Mouse (Mus musculus): Measurements from ENCODE around the gene Rps11.
A peak's percentile ranks its signal among the peaks of the same experiment; 100 is the strongest.
"Not testable (repeated sequence)": the region's sequence is repeated elsewhere in the genome, so short reads cannot be mapped to it uniquely, and the experiment has no call there.

The Rps11 gene

DNA sequence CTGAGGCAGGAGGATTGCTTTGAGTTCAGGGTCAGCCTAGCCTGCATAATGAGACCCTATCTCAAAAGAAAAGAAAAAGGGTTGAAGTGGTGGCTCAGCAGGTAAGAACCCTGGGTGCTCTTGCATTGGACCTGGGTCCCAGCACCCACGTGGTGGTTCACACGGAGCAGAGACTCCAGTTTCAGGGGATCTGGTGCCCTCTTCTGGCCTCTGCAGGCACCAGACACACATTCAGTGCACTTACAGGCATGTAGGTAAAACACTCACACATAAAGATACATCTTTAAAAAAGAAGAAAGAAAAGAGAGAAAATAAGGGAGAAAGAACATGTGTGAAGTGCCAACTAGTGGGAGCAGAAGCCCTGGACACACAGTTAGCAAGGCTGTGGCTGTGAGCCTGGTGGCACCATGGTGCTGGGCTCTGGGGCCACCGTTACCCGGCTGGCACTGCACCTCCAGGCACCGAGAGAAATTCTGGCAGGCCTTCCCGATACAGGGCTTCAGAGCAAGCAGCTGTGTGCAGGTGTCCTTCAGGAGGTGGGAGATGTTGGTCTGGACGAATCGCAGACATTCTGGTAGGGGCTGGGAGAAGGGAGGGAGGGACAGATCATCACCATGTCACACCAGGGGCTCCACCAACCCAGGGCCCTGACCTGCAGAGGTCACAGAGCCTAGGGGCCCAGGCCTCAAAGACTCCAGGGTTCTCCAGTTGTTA is 9.4 kb upstream of the Rps11 start:
- no peak for DNase-seq (ENCODE audit: low read depth)

DNA sequence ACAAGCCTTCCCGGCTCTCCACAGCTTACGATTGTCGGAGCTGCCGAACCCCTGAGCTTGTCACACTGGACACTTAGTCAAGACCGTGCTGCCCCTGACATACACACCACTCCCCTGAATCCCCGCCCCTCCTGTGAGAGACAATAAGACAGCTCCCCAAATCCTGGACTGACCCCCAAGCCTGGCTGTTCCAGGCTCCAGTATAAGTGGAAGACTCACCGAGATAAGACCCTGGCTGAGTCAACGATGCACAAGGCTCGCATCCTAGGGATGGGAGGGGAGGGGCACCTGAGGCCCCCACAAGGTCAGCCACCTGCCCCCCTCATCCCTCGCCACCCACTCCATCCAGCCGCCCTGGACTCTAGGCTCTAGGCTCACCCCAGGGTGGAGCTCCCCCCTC is 7.6 kb upstream of the Rps11 start:
- DNase-seq (ENCODE audit: low read depth): no peak

DNA sequence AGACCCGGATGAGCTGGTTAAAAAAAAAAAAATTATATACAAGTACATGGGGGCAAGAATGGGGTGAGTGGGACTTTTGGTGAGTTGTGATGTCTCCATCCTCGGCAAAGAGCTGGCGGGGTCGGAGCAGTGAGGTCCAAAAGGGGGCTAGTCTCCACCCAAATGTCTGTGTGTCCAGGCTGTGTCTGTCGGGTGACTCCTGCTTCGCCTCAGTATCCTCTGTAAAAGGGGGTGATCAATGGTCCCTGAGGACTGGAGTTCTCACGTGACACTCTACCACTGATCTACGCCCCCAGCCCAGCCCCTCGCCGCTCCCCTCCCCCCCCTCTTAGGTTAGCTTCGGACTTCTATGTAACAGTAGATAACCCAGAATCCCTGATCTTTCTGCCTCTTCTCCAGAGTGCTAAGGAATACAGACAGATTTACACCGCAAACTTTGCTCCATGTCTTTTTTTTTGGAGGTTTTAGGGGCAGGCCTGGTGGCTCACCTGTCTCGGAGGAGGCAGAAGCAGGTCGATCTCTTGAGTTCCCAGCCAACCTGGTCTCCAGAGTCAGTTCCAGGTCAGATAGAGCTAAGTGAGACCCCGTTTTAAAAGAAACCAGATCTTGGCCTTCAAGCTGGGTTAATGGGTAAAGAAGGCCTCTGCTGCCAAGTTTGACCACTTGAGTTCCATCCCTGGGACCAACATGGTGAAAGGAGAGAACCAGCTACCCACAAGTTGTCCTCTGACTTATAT is 5.7 kb upstream of the Rps11 start:
- DNase-seq (ENCODE audit: low read depth): no peak

DNA sequence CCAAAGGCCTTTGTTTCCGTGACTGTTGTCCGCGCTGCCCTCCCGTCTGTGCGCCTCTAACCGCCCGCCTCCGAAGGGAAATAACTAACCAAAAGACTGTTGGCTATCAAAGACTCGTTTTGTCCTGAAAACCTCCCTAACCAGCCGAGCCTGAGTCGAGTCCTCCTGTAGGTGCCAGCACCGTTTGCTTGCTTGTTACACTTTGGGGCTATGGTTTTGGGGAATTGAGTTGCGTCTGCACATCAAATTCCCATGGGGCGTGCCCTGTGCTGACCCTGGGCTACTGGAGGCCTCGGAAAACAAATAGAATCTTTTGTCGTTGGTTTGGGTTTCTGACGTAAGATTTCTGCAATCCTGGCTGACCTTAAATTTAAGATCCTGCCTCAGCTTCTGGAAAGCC is 5.1 kb upstream of the Rps11 start:
- DNase-seq (ENCODE audit: low read depth): no peak

DNA sequence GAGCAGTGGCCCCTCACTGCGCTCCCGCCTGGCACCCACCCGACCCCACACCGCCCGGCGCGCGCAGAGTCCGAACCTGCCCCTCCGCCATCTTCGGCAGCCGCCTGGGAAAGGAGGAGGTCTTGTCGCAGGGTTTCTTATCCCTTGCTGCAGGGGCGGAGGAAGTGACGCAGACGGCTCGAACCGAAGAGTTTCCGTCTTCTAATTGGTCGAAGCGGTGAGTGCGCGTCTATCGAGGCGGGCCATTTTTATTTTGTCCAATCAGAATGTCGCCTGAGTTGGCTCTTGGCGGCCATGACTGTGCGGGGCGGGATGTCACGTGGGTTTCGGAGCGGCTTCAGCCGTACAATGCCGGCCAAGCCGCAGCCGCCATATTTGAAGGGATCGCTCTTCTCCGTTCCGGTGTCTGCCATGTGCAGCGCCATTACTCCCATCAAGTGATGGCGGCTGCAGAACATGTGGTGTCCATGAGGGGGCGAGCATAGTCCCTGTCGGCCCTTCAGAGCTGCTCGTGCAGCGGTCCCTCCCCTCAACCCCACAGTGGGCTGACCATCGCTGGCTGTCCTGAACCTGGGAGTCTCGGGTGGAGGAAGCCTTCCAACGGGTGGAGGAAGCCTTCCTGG is 4.5 kb upstream of the Rps11 start, which contains the start of gene Rpl13a:
Gene Rpl13a (minus strand): TSS at position 138 of the 623 bp plus-strand sequence.
- DNase-seq (ENCODE audit: low read depth): peak; percentile 99

DNA sequence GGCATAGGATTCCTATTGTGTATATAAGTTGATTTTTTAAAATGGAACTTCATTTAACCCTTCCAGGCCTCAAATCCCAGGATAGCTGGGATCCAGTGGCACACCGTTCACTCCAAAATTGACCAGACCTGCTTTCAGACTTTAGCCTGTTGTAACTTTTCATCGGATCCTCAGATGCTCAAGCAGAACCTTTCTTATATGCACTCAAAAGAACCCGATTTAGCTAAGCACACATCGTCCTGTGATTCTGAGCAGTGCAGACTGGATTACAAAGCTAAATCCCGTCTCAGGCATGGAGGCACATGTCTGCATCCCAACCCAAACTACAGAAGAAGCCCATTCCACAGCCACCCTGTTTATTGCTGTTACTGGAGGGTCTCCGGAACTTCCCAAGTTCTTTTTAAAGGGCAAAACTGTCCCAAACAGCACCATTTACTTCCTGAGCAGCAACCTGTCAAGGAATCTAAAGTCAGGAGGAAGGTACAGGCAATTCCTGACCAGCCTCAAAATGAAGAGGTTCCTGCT is 3.5 kb upstream of the Rps11 start:
- DNase-seq (ENCODE audit: low read depth): no peak

DNA sequence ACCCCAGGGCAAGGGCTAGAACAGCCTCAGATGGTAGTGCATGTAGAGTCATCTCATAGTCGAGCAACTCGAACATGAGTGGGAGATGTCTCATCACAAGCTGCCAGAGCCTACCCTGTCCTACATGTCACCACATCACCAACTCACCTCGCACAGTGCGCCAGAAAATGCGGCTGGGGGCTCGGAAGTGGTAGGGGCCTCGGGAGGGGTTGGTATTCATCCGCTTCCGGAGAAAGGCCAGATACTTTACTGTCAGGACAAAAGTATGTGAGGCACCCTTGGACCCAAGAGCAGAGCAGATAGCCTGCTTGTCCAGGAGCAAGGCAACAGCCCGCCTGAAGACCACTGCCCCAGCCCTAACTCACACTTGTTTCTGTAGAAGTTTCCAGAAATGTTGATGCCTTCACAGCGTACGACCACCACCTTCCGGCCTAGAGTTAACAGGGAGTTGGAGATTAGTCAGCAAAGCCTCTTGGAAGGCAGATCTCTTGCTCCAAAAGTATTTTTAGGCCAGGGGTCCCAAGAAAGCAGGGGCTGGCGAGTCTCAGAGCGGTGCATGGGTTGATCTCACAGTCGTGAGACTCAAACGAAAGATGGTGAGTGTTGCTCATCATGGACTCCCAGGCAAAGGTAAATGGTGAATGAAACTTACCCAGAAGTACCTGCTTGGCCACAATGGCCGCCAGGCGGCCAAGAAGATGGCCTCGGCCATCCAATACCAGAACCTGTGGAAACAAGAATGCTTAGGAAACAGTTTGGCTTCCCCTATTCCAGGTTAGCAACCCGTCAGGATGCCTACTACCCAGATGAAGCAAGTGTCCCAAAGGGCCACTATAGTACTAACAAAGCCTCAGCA is 2.8 kb upstream of the Rps11 start:
- DNase-seq (ENCODE audit: low read depth): no peak

DNA sequence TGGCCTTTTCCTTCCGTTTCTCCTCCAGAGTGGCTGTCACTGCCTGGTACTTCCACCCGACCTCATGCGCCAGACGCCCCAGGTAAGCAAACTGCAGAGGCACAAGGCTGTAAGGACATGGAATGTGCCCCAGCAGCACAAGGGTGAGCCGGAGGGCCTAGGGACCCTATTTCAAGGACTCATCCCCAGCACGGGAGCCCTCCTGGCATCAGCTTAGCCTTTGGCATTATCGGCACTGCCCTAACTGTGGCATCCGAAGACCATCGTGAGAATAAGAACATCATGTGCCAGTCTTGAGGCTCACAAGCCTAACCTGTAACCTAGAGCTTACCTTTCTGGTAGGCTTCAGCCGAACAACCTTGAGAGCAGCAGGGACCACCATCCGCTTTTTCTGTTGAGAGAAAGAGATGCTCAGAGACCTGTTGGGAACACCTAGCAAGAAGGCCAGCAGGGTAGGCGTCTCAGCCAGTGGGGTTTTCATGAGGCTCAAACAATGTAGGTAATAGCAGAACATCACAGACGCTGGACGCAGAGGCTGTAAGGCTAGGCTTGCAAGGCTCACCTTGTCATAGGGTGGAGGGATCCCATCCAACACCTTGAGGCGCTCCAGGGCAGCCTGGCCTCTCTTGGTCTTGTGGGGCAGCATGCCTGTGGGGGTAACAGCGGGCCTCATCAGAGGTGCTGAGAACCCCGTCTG is 2.1 kb upstream of the Rps11 start:
- no peak for DNase-seq (ENCODE audit: low read depth)

DNA sequence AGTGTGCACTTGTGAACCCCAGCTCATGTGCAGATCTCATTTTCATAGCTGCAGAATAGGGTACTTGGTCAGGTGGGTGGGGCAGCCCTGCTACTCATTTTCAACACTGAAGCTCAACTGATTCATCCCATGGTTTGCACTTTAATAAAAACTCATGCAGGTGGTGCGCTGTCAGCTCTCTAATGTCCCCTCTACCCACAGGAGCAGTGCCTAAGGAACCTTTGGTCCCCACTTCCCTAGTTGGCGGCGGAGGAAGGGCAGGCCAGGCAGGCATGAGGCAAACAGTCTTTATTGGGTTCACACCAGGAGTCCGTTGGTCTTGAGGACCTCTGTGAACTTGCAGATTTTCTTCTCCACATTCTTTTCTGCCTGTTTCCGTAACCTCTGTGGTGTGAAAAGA is 1.4 kb upstream of the Rps11 start:
- not testable (repeated sequence) for DNase-seq (ENCODE audit: low read depth)

DNA sequence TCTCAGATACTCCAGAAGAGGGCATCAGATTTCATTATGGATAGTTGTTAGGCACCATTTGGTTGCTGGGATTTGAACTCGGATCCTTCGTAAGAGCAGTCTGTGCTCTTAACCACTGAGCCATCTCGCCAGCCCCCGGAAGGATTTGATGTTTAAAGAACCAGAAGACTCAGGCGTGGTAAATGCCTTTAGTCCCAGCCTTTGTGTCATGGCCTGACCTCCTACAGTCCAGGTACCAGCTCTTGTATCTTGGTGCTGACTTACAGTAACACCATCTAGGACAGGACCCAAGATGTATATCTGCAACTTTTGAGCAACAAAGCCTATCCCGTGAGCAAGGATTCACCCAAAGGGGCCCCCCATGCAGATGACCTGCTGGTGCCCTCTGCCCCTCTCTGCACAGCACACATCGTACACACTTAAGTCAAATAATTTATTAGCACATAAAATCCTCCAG is 933 bp upstream of the Rps11 start:
- no peak for DNase-seq (ENCODE audit: low read depth)

DNA sequence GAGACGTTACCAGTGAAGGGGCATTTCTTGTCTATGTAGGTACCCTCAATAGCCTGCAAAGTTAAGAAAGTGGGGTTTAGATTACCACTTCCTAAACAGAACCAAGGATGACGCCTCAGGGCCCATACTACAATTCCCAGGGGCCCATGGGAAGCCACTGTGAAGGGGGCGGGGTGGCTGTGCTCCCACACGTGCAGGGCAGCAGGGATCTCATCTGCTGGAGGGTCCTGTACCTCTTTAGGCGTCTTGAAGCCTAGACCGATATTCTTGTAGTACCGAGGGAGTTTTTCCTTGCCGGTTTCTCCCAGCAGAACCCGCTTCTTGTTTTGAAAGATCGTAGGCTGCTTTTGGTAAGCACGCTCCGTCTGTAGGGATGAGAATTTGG is 1.1 kb downstream of the Rps11 start:
- peak; percentile 63 for DNase-seq (ENCODE audit: low read depth)

DNA sequence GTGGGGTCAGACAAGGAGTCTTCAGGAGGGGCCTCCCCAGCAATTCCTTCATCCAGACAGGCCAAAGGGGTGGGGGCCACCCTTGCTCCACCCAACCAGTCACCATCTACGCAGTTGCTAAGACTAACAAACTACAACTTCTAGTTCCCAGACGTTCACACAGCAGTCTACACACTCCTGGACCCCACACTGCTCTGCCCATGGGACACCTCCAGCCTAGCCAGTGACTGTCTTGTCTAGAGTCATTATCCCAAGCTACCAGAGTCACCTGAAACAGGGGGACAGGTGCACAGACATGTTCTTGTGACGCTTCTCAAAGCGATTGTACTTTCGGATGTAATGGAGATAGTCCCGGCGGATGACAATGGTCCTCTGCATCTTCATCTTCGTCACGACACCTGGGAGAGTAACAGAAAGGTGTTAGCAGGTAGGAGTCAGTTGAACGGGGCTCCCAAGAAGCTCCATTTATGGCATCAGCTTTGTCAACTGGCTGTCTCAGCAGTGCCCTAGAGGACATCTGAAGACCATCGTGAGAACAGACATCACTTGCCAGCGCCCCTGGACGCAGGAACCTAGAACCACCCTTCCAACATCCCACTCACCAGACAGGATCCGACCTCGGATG is 1.6 kb downstream of the Rps11 start:
- DNase-seq (ENCODE audit: low read depth): peak; percentile 47

DNA sequence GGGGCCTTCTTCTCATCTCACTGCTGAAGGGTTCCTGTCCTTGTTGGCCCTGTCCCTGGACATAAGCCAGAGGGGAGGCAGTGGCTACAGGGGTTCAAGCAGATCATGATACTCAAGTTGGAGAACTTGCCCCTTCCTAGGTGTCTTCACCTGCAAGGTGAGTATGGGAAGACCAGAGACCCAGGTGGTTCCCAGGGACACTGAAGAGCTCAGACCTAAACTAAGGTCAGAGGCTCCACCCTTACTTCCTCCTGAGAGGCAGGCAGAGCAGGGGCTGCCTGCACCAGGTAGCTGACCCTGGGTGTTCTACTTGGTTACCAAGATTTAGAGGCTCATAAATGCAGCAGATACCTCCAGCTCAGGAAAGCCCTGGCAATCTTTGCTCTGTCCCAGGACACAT is 2.3 kb downstream of the Rps11 start:
- no peak for DNase-seq (ENCODE audit: low read depth)

DNA sequence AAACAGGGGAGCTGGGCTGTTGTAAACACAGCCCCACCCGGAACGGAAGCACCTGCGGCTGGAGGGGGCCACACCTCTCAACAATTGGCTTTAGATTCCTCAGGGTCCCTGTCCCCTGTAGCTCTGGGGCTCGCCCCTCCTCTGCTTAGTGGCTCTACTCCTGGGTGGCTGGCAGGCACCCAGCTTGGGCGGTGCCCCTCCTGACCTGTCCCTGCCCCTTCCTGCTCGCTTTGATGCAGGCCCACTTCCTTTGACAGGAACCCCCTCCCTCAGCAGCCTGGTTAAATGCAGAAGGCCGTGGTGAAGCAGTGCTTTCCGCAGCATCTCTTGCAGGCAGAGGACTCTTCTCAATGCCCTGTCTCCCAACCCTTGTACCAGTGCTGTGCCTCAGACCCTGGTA is 2.8 kb downstream of the Rps11 start:
- peak; percentile 90 for DNase-seq (ENCODE audit: low read depth)

DNA sequence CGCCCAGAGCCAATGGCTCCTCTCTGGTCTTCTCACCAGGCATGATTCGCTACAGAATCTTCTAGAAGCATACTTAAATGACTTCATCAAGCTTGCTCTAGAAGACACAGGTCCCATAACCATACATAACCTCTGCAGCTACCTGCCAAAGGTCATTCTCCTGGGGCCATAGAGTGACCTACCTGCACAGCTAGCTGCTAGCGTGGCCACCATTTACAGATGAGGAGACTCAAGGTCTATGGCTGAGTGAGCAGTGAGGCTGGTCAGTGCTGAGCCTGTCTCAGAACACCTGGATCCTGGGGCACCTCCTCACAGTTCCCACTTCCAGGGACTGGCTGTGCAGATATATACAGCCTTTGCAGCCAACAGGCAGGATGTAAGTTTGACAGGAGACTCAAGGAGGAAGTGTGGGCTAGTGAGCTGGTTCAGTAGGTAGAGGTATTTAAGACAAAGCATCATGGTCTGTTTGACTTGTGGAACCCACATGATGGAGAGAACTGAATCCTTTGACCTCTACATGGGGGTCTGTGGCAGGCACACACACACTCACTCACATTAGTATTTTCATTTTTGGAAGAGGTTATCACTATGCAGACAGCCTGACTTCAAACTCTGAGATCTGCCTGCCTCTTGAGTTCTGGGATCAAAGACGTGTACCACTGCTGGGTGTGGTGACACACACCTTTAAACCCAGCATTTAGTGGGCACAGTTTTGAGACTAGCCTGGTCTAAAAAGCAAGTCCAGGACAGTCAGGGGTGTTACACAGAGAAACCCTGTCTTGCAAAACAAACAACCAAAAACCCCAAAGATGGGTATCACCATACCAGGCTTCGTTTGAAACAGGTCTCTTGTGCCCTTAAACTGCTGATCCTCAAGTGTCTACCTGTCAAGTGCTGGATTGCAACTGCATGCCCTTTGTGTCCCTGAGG is 4.2 kb downstream of the Rps11 start:
- DNase-seq (ENCODE audit: low read depth): peak; percentile 58

DNA sequence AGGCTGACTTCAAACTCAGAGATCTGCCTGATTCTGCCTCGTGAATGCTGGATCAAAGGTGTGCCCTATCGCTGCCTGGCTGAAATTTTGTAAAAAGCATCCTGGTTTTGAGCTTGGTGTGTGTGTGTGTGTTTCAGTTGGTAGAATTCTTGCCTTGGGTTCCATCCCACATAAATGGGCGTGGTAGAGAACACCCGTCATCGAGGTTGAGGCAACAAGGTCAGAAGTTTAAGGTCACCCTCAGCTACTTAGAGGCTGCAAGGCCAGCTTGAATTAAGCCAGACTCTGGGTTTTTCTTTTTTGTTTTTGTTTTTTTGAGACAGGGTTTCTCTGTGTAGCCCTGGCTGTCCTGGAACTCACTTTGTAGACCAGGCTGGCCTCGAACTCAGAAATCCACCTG is 5.9 kb downstream of the Rps11 start:
- DNase-seq (ENCODE audit: low read depth): no peak

DNA sequence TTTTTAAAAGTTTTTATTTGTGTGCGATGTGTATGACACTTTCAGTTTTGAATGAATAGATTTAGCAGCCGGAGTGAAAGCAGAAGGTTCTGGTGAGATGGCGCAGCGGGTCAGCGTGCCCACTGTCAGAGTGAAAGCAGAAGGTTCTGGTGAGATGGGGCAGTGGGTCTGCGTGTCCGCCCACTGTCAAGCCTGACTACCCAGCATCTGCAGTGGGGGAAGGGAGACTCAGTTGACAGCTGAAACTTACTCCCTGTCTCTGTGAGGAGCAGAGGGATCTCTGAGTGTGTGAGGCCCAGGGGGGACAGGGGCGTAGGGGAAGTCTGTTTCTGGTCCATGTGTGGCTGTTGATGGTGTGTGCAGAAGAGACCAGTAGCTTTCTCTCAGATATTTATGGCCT is 6.7 kb downstream of the Rps11 start:
- DNase-seq (ENCODE audit: low read depth): no peak

DNA sequence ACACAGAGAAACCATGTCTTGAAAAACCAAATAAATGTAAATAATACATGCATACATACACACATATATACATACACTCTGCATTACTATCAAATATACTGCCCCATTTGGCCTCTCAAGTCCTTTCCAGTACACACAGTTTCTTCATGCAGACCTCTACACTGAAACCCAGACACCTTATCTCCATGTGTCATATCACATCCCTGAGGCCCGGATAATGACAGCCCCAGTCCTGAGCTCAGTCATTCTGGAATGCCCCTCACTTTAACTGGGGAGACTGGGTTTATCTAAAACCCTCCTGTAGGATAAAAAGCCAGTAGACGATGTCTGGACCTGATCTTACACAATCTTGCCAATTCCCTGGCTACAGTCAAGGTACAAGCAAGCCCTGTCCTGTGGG is 10.8 kb downstream of the Rps11 start:
- no peak for DNase-seq (ENCODE audit: low read depth)

DNA sequence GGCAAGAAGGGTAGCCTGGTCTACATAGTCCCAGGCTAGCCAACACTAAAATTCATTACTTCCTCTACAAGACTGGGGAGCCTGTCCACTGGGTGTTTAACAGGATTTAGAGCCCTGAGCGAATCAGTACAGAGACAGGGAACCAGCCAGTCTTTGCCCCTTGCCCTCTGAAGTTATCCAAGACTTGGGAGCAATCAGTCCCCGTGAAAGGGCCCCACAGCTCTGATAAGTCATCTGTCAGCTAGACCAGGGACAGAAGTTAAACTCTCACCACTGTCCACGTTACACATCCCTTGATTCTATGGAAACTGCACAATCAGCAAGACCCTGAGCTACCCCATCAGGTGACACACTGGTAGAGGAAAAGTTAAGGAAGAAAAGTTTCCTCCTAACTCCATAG is 11.7 kb downstream of the Rps11 start:
- DNase-seq (ENCODE audit: low read depth): no peak

DNA sequence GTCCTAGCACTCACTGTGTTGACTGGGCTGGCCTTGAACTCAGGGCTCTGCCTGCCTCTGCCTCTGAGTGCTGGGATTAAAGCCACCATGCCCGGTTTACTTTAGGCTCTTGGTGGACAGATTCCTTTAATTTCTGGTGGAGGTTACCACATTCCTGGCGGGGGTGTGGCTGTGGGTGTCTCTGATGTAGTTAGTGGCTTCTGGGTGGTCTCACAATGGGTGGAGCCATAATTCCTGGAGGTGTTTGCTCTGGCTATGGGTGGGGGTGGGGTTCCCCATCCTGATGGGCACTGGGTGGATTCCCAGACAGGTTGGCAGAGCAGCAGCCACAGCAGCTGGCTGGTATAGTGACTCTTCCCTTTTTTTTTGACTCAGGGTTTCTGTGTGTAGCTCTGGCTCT is 12.3 kb downstream of the Rps11 start:
- DNase-seq (ENCODE audit: low read depth): no peak
